Mouse (Mus musculus) lung, postnatal 4 days (tissue): ENCODE data around the gene Msh3.
"Not testable (repeated sequence)": the region's sequence is repeated elsewhere in the genome, so short reads cannot be mapped to it uniquely, and the experiment has no call there.

Source experiments
- DNase-seq, 2 experiments: peaks; one replicate each; pipeline ENCODE4 v3.0.0; 2021

Gene Msh3

DNA sequence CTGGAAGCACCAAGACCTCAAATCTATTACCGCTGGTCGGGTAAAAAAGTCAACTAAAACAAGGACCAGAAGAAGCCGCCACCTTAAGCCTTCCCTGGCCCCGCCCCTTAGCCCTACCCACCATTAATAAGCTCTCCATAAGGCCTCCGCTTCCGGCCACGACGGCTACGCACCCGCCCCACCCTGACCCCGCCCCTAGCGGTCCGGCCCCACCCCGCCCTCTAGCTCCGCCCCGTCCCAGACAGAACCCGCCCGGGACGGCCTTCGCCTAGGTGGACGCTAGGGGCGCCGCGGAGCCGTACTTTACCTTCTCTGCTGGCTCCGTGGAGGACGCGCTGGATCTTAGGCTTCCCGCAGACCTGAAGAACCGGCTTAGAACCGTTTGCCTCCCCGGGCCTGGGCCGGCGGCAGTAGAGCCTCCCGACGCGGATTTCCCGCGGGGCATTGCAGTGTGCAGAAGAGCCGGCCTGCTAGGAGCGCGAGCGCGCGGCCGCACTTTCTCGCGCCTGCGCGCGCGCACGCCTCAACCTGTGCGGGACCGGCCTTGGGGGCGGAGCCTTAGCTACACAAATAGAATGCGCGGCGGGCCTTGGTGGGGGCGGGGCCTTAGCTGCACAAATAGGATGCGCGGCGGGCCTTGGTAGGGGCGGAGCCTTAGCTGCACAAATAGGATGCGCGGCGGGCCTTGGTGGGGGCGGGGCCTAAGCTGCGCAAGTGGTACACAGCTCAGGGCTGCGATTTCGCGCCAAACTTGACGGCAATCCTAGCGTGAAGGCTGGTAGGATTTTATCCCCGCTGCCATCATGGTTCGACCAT is at the start of gene Msh3, which contains the start of gene Dhfr:
TSS of gene Msh3 (minus strand) at position 548 of the 816 bp plus-strand sequence.
TSS of gene Dhfr (plus strand) at position 271 of the 816 bp plus-strand sequence.
- DNase-seq, result peak; percentile 96 to 97

DNA sequence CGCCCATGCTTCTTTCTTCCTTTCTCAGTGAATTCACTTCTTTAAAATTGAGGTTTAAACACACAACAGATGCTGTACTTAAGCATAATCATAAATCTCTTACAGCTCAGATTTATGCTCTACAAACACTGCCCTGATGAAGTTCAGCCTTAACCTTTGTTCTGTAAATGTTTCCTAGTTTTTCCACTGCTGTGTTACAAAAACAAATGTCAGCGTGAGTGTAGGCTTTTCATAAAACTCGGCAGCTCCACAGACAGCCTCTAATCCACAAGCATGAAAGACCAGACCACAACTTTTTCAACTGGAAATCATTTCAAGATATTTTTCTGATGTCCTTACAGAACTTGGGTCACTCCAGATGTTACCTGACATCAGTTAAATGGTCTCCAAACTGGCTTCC is 48.7 kb upstream of the Msh3 start:
- no peak for DNase-seq

DNA sequence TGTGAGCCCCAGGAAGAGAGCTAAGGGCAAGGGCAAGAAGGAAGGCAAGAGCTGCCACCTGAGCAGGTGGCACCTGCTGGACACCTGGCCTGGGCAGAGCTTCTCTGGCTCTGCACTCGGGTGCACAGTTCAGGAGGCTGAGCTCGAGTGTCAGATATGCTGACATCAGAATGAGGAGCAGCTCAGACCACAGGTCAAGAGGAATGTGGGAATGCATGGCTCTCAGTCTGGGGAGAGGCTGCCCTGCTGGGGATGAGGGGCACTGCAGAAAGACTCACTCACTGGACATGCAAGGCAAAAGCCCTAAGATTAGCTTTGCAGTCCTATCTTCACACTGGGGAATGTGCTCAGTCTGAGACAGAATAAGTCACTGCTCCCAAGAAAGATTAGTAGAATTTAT is 47.3 kb upstream of the Msh3 start:
- DNase-seq, result peak in 1 of 2 experiments; percentile 23

- no peak for DNase-seq
Observed at GRCm38 (mm10) chr13:92398491-92399384, 43.9 kb upstream of the Msh3 start.

- DNase-seq, result no peak
Observed at GRCm38 (mm10) chr13:92393047-92393661, 38.4 kb upstream of the Msh3 start.

- no peak for DNase-seq
Observed at GRCm38 (mm10) chr13:92387367-92387766, 32.6 kb upstream of the Msh3 start.

DNA sequence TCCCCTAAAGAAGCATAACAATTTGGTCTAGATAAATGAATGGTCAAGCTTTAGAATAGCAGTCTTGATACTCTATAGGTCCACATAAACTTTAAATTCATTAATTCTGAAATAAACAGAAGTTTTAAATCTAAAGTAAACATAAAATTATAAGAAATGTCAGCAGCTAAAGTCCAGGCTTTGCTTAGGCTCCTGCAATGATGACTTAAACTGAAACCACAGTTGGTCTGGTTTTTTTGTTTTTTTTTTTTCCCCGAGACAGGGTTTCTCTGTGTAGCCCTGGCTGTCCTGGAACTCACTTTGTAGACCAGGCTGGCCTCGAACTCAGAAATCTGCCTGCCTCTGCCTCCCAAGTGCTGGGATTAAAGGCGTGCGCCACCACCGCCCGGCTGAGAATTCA is 16.7 kb upstream of the Msh3 start:
- DNase-seq, result not testable (repeated sequence)

DNA sequence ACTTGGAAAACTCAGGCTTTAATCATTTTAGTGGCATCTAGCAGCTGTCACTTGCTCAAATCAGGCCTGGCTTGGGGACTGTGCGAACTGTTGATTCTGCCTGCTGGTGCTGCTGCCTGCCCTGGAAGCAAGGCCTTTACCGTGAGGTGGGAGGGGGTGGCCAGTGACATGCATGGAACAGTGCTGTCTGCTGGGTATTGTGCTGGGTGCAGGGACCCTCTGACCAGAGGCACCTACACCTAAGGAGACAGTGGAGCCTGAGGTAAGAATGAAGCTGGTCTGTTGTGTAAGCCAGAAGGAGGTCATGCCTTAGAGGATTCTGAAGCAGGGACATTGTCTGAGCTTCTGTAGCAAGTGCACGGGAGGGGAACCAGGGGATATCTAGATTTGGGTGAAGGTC is 16.0 kb upstream of the Msh3 start:
- no peak for DNase-seq

GRCm38 (mm10) chr13:92365312-92365711 is 10.5 kb upstream of the Msh3 start:
- DNase-seq, result no peak

- no peak for DNase-seq
Observed at GRCm38 (mm10) chr13:92361609-92362008, 6.8 kb upstream of the Msh3 start.

GRCm38 (mm10) chr13:92357644-92358043 is 2.8 kb upstream of the Msh3 start:
- no peak for DNase-seq

DNA sequence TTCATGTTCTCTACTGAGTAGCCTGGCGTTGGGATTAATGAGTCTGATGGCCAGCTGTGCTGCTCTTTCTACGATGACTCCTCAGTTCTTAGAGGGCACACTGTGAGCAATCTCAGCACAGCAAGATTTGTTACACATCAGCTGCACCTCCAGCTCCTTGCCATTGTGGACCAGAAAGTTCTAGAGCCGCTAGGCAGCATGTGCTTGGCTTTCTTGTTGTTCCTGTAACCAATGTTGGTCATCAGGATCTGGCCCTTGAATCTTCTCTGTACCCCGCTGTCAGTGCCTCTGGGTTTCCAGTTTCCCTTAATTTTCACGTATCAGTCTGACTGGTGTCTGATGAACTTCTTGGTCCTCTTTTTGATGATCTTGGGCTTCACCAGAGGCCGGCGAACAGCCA is 1.6 kb upstream of the Msh3 start:
- no peak for DNase-seq

DNA sequence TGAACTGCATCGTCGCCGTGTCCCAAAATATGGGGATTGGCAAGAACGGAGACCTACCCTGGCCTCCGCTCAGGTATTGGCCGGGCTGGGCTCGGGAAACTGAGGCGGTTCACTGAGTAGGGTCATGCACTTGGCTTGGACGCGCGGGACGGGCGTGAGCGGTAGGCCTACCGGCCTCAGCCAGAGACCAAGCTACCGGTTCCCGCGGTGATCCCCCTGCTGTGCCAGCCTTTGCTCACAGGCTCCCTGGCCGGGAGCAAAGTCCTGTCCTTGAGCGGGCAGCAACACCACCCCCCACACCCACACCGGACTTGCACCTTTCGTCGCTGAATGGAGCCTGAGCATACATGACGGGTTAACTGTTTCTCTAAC is 455 bp upstream of the Msh3 start:
- no peak for DNase-seq

DNA sequence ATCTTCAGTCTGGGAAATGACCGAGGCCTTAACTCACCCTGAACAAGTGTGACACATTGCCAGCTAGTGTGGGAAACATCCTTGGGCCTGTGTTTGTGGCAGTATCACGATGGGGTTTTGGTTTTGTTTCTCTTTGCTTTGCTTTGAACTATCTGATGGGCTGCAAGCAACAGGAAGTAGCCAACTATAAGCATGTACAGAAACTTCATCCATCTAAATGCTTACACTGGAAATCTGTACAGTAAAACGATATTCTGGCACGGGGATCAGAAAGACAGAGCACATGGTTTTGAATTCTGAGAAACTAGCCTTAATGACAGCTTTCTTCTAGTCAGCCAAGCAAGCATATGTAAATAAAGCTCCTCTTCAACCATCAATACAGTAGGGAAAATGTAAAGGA is 847 bp downstream of the Msh3 start:
- DNase-seq, result no peak

DNA sequence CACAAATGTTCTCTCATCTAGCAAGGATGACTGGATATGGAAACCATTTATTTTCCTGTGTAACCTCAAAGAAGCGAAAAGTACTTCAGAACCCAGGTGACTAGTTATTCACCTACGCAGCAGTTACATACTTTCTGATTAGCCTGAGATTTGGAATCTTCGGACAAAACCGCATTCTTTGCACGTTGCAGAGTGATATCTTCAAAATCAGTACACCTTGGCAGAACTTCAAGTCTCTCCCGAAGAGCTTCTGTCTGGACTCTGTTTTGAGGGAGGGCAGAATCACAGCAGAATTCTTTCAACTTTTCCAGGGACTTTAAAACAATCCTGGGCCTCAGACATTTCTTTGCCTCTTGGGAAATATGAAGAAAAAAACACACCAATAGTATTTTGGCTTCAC is 3.7 kb downstream of the Msh3 start:
- DNase-seq, result no peak

DNA sequence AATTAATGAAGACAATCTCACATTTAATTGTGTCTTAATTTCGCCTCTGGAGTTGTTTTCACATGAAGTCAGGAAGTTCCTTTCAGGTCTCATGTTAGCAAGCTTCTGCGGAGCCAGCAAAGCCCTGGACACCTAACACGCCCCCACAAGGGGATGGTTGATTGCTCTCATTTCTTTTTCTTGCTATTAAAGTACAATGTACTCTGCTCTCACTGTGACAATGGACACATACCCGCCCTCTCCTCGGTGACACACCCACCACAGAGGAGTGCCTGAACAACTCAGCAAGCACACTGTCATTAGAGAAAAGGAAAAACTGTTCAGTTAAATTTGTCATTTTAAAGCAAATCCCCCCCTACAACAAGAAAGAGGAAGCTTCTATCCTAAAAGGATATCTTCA is 8.5 kb downstream of the Msh3 start:
- no peak for DNase-seq

DNA sequence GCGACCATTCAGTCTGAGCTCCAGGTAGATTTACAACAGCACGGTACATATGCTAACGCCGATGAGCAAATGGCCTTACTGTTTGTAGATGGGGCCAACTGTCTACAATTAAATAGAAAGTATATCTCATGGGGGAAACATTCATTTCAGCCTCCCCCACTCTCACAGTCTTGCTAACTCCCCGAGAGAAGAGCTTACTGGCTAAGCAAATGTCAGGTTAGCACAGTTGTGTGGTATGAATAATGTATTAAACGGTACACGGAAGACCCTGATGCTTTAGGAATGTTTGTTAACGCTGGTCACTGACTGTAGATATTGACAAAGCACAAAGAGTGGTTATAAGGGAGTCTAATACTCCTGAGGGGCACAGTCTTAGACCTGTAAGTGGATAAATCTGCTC is 10.8 kb downstream of the Msh3 start:
- no peak for DNase-seq

DNA sequence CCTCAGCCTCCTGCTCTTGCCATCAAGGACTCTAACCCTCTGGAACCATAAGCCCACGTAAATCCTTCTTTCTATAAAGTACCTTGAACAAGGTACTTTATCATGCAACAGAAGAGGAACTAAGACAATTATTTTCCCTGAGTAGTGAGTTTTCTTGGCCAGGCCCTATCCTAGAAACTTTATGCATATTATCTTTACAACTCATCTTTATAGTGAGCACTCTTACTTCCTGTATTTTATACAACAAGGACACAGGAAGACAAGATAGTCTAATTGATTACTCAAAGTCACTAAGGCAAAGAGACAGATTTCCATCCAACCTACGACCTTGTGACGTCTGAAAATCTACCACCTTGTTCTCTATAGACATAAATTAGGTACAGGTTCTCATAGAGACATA is 15.0 kb downstream of the Msh3 start:
- no peak for DNase-seq

- DNase-seq, result no peak
Observed at GRCm38 (mm10) chr13:92337773-92338462, 16.9 kb downstream of the Msh3 start.

DNA sequence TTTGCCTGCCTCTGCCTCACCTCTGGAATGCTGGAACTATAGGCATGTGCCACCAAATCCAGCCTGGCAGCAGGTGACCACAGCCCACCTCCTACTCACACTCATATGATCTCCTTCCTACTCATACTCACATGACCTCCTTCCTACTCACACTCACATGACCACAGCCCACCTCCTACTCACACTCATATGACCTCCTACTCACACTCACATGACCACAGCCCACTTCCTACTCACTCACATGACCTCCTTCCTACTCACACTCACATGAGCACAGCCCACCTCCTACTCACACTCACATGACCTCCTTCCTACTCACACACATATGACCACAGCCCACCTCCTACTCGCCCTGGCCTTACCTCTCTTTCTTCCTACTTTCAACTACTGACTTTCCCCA is 17.9 kb downstream of the Msh3 start:
- no peak for DNase-seq

GRCm38 (mm10) chr13:92332103-92332879 is 22.5 kb downstream of the Msh3 start:
- no peak for DNase-seq

DNA sequence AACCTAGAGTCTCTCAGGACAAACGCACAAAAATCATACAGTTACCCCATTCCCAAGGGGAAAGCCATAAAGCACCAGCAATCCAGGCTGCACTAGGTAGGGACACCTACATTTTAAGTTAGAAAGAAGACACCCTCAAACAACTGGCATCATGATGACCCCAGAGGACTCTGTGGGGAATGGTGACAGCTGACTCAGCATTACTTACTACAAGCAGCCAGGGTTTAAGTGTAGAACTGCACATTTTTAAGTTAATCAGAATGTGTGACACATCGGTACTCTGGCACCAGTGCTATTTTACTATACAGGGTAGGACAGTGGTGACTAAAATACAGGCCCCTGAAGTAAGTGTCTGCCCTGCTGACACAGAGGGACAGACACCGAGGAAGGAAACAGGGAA is 24.2 kb downstream of the Msh3 start:
- DNase-seq, result no peak
